Mouse (Mus musculus) frontal cortex, postnatal 14 days (tissue): ENCODE measurements at regions not wholly inside any gene's neighbourhood (a gene's known extent, or its start where the extent isn't known, plus 50 kb on each side); places are given as distances from the start of the nearest gene placed in this dataset.

Experiments
- DNase-seq, 2 experiments: peaks; one replicate each; pipeline ENCODE4 v3.0.0; 2022; ENCODE audit warnings: low spot score in 2 of 2

GRCm38 (mm10) chr2:8628007-8628406, 1118.6 kb upstream of the Celf2 start:
- no peak for DNase-seq

GRCm38 (mm10) chr2:8628485-8629208, 1119.3 kb upstream of the Celf2 start:
- DNase-seq: no peak

- peak in 1 of 2 experiments; percentile 26 for DNase-seq
Observed at GRCm38 (mm10) chr2:8638082-8638481, 1128.7 kb upstream of the Celf2 start.

GRCm38 (mm10) chr2:8639282-8639681, 1129.9 kb upstream of the Celf2 start:
- no peak for DNase-seq

- DNase-seq: no peak
Observed at GRCm38 (mm10) chr2:8645463-8645862, 1136.1 kb upstream of the Celf2 start.

- no peak for DNase-seq
Observed at GRCm38 (mm10) chr2:8660544-8660943, 1151.2 kb upstream of the Celf2 start.

GRCm38 (mm10) chr2:8673751-8674378, 1164.5 kb upstream of the Celf2 start:
- DNase-seq: peak; percentile 24 to 77

- DNase-seq: no peak
Observed at GRCm38 (mm10) chr2:8675537-8675936, 1166.2 kb upstream of the Celf2 start.

- peak in 1 of 2 experiments; percentile 35 for DNase-seq
Observed at GRCm38 (mm10) chr2:8676546-8676945, 1167.2 kb upstream of the Celf2 start.

GRCm38 (mm10) chr2:8690846-8691643, 1181.7 kb upstream of the Celf2 start:
- no peak for DNase-seq

GRCm38 (mm10) chr2:8729306-8729705, 1151.7 kb upstream of the 4930412O13Rik start:
- no peak for DNase-seq

- peak in 1 of 2 experiments; percentile 8 for DNase-seq
Observed at GRCm38 (mm10) chr2:8754142-8754541, 1126.9 kb upstream of the 4930412O13Rik start.

GRCm38 (mm10) chr2:8756546-8756945, 1124.5 kb upstream of the 4930412O13Rik start:
- DNase-seq: no peak

- no peak for DNase-seq
Observed at GRCm38 (mm10) chr2:8770636-8771035, 1110.4 kb upstream of the 4930412O13Rik start.

GRCm38 (mm10) chr2:8781152-8781935, 1099.7 kb upstream of the 4930412O13Rik start:
- DNase-seq: no peak

GRCm38 (mm10) chr2:8782225-8782624, 1098.8 kb upstream of the 4930412O13Rik start:
- DNase-seq: no peak

- no peak for DNase-seq
Observed at GRCm38 (mm10) chr2:8802061-8802460, 1079.0 kb upstream of the 4930412O13Rik start.

- no peak for DNase-seq
Observed at GRCm38 (mm10) chr2:8809609-8810008, 1071.4 kb upstream of the 4930412O13Rik start.

GRCm38 (mm10) chr2:8818127-8818526, 1062.9 kb upstream of the 4930412O13Rik start:
- no peak for DNase-seq

GRCm38 (mm10) chr2:8825406-8825805, 1055.6 kb upstream of the 4930412O13Rik start:
- DNase-seq: no peak
